Mouse (Mus musculus) retina, postnatal 1 day (tissue): ENCODE measurements at regions not wholly inside any gene's neighbourhood (a gene's known extent, or its start where the extent isn't known, plus 50 kb on each side); places are given as distances from the start of the nearest gene placed in this dataset.
"Not testable (repeated sequence)": the region's sequence is repeated elsewhere in the genome, so short reads cannot be mapped to it uniquely, and the experiment has no call there.

Experiments used
- DNase-seq: peaks from one replicate; pipeline ENCODE4 v3.0.0-alpha.2; 2012

DNA sequence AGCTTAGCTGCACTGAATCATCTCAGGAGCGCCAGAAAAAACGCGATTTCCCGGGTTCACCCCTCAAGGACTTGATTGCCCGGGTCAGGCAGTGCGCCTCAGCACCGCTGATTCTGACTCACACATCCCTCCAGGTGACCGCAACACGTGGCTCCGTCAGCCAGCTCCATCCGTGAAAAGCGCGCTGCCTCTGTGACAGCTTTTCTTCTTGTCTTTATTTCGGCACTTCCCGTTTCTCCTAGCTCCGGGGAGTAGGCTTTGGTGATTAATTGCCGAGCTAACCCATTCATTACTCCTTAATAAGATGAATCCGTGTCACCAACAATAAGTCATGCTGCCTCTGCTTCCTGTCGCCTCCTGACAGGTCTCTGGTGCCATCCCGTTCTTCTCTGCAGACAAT lies 108.6 kb downstream of the Katnal1 start:
- peak; percentile 77 for DNase-seq

DNA sequence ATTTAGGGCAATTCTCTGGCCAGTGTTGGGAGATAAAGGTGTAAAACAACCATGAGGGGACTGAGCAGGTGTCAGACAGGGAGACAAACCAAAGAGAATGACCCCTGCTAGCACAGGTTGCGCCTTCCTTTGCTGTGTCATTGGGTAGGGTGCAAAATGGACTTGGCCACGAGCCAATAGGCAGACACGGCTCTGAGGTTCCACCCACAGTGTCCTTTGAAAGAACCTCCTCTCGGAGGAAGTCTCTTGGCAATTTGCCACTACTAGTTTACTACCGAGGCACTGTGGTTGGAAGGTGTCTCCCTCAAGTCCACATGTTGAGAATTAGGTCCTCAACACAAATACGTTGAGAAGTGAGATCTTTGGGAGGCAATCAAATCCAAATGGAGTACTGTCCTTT lies 109.7 kb downstream of the Katnal1 start:
- DNase-seq, result peak; percentile 60

DNA sequence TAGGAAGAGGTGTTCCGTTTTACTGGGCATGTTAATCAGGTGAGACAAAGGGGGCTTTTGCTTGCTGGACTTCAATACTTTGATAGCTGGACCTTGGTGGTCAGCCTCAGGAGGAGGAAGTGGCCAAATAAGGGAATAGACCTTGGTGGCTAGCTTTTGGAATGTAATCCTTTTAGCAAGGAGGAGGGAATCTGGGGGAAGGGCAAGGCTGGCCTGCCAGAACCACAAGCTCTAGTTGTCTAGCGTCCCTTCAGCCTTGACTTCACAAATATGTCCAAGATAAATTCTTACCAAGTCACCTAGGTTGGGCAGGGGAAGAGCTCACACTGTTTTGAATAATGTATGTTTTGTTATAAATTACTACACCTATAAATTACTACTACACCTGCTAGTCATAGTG lies 110.4 kb downstream of the Katnal1 start:
- no peak for DNase-seq

DNA sequence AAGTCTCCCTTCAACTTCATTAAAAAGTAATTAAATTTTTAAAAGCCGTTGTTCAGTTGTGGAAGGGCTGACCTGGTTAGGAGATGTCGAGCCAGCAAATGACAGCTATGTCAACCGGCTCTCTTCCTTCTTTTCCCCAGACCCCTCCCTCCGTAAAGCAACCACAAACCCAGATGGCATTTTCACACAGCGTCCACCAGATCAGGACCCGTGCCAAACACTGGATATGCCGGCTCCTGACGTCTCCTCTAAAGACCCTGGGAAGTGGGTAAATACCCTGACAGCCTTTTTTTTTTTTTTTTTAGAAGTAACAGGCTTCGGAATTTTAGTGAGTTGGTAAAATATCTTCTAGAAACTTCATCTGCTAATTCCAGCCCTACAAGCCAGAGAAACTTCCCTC lies 116.3 kb downstream of the Katnal1 start:
- DNase-seq, result no peak

DNA sequence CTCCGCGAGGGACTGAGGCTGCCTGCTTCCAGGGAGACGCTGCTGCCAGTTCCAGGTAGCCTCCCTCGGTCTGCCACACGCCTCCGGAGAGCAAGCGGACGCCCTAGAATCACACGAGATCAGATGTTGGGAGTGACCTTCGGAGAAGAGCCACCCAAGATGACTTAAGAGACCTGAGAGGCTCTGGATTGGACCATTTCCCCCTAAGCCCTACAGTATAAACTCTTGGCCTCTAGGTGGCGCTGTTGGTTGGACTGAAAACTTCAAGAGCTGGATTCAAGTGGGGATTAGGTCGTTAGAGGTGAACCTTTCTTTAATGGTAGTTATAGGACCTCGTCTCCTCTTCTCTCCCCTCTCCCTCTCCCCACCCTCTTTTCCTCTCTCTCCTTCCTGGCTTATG lies 117.1 kb downstream of the Katnal1 start:
- DNase-seq, result peak; percentile 89

DNA sequence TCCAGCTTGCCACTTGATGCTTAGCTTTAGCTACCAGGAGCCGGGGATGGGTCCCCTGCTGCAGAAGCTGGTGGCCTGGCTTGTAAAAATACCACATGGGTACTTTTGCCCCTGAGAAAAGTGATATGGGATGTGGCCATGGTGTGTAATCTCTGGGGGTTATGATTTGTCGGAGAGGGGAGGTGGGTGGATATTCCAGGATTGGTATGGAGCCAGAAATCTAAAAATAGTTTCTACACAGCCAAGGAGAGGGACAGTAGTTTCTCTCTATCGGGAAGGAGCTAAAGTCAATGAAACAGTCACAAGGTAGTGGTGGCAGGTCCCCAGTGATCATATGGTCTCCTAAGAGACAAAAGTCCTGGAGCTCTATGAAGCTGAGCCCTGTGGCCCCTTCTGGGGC lies 119.6 kb downstream of the Katnal1 start:
- no peak for DNase-seq

DNA sequence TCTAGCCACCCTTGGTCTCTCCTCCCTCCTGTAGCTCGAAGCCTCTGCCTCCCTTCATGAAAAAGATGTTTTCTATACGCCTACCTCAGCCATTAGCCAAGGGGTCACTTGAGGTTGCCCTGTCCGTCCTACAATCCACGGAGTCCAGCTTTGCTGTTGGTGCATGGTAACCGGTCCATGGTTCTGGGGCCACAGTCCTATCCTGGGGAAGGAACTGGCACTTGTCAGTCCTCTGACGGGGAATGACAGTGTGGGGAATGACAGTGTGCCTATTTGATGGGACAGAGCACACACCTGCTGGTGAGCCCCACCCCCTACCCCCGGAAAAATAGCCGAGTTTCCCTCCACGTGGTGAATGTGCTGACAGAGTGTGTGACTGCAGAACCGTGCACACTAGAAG lies 120.1 kb downstream of the Katnal1 start:
- DNase-seq, result no peak

DNA sequence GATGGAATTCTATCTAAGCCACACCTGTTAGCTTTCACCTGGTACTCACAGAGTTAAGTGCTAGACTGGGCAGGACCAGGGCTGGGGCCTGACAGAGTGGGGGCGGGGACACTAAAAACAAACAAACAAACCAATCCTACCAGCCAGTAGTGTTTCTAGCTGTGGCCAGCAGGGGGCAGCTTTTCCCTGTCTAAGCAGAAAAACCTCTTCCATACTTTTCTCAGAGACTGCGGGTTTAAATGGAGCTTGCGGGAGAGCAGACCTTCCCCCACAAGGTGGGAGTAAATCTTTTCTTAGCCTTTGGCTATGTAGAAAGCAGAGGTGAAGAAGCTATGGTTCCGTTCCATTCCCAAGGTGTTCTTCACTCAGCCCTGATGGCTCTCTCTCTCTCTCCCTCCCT lies 120.7 kb downstream of the Katnal1 start:
- DNase-seq, result peak; percentile 86

DNA sequence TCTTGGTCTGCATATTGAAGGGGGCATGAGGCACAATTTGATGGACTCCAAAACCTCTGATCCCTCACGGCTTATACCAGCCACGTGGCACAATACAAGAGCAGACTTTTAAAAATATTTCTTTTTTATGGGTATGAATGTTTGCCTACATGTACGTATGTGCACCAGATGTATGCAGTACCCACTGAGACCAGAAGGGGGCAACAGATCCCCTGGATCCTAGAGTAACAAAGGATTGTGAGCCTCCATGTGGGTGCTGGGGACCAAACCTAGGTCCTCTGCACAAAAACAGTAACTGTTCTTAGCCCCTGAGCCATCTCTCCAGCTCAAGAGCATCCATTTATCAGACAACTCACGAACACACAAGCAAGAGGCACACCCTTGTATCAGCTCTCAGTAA lies 121.5 kb downstream of the Katnal1 start:
- DNase-seq, result no peak

DNA sequence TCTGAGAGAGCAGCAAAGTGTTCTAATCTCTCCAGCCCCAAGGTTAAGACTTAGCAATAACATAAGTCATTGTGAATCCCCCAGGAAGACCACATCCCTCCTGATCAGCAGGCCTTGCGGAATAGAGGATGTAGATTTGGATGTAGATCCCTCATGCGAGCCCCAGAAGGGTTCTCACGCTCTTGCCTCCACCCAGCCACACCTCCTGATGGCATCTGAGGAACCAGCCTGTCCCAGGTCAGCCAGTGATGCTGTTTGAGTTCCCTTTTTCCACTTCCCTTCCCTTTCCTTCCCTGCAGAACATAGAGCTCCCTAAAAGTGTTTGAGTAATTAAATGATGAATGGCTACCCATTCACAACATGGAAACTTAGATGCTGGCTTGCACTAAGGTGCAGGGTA lies 124.1 kb downstream of the Katnal1 start:
- DNase-seq, result no peak

DNA sequence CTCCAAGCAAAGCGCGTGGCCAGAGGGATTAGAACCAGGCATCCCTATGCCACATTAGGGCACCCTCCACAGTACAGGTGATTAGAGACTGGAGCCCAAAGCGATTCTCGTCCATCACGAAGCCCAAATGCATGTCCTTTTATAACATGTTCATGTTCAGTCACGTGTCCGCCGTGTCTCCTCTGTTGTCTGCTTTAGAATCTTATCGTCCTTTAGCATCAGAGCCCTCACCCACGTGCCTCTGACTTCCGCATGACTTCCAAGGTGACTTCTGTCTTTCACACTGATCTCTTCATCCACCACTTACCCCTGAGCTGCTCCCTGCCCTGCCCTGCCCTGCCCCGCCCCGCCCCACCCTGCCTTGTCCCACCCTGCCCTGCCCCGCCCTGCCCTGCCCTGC lies 125.3 kb downstream of the Katnal1 start:
- no peak for DNase-seq

DNA sequence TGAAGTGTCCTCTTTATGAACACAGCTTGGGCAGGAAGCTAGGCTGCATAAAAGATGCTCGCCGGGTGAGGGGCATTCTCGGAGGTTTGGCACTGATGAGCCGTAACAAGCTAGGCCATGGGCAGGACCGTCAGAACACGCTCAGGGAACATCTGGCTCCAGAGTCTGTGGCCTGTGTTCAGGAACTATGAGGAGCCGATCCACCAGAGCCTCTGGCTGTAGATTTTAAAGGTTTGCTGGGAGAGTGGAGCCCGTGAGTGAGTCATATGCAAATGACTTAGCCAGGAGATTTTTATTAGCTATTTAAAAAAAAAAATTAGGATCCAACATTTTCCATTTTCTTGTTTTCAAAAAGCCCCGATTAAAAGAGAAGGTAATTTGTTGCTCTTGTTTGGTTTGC lies 126.4 kb downstream of the Katnal1 start:
- DNase-seq, result peak; percentile 77

DNA sequence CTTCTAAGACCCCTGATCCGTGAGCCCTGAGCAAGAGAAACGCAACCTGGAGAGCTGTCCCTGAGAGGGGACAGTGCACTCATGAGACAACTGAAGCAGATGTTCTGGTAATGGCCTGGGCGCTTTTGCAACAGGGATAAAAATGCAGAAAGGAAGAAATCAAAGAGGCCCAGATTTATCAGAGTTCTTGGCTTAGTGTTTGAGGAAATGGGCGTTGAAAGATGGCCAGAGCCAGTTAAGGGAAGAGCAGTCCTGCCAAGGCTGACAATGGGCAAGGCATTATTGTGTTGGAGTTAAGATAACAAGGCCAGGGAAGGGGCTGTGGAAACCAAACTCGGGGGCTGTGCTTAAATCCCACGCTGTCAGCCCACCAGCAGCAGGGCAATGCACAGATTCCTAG lies 130.6 kb downstream of the Katnal1 start:
- DNase-seq, result no peak

DNA sequence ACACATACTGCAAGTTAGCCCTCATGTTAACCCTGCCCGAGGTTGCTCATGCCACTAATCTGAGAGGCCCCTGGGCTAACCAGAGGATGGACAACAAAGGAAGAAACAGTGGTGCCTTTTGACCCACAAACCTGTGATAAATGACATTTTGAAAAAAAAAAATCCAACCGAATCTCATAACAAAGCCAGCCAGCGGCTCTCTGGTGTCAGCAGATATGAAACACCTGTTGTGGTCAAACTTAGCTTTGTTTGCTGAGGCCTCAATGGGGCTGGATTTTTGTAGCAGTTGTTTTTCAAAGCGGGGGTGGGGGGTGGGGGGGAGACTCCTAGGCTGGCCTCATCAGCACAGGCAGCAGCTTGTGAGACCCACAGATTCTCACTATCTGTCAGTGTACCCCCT lies 133.0 kb downstream of the Katnal1 start:
- no peak for DNase-seq

DNA sequence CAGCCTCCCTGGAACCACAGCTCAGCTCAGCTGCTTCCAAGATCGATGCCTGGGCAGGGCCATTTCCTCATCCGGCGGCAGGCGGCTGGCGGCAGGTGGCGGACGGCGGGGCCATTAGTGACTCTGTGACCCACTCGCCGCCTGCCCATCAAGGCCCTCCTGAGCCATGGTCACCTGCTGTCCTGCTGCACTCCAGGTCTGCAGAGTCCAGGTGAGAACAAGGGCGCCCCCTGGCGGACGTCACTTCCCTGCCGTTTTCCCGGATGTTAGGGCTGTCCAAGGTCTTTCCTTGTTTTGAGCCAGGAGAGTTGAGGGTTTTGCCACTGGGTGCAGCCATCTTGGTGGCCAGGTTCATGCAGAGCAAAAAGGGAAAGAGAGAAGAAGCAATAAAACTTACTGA lies 134.7 kb downstream of the Katnal1 start:
- peak; percentile 73 for DNase-seq

DNA sequence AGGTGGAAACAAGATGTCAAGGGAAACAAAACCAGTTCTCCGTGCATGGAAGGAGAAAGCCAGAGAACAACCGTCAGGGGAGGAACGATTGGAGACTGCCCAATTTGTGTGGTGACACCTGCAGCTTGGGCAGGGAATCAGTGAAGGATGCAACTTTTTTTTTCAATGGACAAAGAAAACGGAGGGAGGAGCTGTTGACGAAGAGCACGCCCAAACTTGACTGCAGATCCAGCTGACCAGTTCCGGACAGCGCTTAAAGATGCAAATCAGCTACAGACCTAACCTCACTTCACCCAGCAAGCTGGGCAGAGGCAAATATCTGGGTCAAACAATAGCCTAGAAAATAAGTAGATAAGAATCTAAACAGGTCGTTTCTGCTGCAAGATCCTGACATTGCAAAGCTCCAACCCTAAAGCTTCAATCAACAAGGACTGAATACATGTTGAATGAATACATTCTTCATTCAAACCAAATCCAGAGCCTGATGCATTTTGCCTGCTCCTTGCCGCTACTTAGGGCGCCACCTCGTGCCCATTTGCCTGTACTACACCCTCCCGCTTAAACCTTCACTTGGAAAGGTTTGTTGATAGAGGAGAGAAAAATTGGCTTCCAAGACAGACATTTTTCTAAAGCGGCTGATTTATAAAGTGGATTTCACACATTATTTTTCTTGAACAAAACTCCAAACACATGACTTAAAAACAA lies 136.2 kb downstream of the Katnal1 start:
- DNase-seq, result peak; percentile 83

DNA sequence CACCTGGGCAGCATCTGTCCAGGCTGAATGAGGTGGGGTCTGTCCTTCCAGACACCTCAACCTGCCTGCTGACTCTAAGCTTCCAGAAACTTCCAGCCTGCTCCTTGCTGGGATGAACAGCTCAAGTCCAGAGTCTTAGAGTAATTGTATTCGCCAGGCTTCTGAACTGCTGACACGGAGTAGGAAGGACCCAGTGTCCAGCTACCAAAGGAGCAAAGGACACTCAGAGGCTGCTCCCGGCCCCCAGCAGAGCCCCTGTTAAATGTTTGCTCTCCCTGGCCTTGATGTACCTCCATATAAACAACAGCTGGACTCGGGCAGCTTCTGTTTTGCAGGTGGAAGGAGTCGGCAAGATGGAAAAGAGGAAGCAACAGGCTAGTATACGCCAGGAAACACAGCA lies 137.5 kb downstream of the Katnal1 start:
- no peak for DNase-seq

DNA sequence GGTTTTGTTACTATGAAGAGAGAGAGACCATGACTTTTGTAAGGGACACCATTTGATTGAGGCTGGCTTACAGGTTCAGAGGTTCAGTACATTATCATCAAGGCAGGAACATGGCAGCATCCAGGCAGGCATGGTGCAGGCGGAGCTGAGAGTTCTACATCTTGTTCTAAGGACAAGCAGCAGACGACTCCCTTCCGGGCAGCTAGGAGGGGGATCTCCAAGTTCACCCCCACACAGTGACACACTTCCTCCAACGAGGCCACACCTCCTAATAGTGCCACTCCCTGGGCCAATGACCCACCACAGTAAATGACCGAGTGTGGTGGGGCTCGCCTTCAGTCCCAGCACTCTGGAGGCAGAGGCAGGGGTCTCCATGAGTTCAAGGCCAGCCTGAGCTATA lies 138.8 kb downstream of the Katnal1 start:
- DNase-seq, result not testable (repeated sequence)

DNA sequence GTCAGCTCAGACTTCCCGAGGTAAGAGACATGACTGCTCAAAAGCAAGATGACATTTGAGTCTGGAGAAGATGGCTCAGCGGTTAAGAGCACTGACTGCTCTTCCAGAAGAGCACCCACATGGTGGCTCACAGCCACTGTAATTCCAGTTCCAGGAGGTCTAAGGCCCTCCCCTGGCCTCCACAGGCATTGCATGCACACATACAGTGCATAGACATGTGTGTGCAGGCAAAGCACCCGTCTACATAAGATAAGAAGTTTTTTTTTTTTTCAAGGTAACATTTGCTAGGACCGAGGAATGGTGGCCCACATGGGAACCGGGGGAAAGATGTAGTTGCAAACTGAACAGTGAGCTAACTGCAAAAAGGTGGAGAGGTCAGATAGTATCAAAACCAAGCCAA lies 139.3 kb downstream of the Katnal1 start:
- DNase-seq, result no peak

DNA sequence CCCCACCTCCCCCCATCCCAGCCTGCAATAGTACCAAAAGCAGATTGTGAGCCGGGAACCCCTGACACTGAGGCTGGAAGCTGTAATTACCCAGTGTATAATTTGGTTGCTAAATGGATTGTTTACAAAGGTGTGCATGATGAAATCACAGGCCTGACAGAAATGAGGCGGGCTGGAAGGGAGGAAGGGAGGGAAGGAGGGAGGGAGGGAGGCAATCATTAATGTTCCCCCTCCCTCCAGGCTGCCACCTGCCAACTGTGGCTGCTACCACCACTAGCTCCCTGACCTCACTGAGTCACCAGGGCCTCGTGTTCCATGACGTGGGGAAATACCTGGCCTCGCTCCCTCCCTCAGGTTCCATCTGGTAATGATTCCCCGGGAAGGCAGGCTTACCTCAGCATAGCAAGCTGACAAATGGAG lies 140.0 kb downstream of the Katnal1 start:
- no peak for DNase-seq

DNA sequence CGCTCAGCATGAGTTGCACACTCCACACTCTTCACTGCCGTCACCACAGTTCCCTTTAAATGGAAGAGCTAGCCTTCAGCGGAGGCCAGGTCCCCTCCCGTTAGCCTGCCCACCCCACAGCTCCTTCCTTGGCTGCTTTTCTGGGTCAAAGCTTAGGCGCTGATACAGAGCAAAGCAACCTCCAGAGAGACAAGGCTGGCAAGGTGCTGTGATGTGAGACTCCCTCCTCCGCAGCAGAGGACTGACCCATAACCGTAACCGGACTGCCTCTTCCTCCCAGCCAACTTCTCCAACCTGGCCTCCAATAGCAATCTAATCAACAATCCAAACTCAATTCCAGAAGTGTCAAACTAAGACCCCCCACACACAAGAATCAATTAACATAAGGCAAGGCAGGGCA lies 140.4 kb downstream of the Katnal1 start:
- DNase-seq, result no peak

DNA sequence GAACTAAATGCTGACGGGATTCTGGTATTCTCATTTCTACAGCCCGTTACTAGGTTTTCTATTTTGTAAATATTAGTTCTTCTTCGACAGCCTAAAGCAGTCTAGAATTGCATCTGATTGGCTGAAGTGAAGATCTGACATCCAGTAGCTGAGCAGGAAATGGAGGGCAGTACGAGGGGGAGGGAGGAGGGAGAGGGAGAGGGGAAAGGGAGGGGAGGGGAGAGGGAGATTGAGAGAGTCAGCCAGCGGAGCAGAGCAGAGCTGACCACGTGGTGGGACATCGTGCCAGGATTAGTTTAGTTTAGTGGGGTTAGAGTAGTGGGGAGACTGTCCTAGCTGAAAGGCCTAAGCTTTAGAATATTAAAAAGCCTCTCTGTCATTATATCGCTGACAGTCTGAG lies 141.8 kb downstream of the Katnal1 start:
- peak; percentile 84 for DNase-seq

DNA sequence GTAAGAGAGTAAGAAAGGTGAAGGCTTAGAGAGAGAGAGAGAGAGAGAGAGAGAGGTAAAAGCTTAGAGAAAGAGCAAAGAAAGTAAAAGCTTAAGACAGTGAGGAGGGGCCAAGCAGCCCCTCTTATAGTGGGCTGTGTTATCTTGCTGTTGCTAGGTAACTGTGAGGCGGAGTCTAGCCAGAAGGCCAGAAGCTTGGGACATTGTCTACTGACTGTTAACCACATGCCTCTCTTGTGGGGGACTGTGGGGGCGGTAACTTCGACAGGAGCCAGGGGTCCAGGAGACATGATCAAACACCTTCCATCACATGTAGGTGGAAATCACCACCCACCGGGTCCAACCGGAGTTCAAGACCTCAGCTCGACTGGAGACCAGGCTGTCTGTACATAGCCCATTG lies 148.0 kb downstream of the Katnal1 start:
- peak; percentile 54 for DNase-seq

DNA sequence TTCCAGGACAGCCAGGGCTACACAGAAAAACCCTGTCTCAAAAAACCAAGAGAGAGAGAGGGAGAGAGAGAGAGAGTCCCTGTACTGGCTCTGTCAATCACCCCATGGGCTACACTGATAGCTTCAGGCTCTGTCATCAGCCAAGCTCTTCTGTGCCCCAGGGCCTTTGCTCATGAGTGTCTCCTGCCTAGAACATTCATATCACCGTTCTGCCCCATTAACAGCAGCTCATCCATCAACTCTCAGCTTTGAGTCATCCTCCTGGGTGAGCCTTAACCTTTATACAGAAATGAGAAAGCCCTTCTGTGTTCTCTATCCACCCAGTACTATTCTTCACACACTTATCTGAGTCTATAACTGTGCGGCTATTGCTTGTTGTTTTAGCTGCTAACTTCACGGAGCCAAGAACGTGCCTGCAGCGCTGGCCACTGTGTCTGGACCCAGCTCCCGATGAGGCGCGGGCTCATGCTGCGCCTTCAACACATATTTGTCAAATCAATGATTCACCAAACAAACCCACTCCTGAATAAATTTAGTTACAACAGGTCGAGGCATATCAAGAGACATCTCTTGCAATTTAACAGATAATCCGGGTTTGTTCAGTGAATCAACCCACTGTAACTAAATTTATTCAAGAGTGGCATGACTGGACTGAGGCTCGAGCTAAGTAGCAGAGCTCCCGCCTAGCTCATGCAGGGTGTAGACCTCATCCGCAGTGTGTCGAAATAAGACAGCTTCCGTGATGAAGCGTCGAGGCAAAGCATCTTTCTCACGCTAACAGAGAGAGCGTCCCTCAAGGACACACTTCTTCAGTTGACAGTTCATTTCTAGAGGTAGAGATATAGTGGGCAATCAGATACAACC lies 152.1 kb downstream of the Katnal1 start:
- DNase-seq, result no peak

DNA sequence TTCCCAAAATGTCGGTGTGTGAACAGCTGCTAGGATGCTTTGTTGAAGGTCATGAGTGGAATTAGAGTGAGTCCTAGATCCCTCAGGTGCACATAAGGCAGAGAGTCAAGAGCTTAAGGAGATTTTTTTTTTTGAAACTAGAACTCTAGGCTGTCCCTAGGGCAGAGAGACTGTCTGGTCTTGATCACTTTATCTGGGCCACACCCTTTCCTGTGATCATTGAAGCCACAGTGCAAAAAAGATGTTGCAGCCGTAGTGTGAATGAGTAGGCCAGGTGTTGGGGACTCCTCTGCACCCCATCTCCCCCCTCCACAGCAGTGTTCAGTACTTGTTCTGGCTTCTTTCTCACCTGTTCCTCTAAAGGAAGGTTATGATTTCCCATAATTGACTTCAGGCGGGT lies 153.9 kb downstream of the Katnal1 start:
- DNase-seq, result no peak
